Mouse (Mus musculus) cerebellum, adult 9-10 months (tissue): ENCODE data around the gene Kcnh7.

Source experiments
- DNase-seq: peaks from one replicate; pipeline ENCODE4 v3.0.0; 2022

Gene Kcnh7

DNA sequence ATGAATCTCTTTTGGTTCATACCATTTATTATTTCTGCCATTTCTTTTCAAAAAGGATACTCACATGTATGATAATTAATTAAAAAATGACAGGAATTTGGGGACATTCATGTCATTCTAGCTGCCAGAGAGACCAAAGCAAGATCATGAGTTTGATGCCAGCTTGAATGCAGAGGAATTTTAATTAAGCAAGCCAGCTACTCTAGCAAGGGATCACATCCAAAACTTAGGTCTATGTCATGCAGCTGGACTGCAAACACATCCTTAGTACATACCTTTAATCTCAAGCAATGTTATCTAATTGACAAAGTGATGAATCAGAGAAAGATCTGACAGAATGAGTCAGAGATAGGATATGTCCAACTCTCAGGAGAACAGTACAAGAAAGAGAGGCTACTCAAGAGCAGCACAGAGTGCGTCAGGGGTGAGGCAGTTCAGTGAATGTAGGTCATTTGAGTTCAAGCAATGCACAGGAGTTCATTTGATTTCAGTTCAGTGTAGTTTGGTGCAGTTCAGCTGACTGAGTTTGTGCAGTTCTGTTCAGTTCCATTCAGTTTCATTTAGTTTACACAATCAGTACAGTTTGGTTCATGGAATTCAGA is 248.7 kb downstream of the Kcnh7 start:
- no peak for DNase-seq

DNA sequence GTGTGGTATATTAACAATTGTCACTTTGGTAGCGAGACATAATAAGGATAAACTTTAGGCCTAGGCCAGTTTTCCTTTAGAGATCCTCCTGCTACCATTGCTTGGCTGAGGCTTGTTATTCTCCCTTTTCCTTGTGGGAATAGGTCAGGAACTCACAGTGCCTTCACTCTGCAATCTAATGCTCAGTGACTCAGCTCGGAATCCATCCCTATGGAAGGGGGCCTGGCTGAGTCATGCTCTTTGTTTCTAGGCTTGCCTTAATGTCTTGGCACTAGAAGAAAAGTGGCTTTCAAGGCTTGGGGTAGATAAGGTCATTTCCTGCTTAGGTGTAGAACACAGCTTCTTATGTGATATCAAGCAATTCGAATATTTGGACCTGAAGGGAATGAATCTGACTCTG is 255.6 kb downstream of the Kcnh7 start:
- DNase-seq, result no peak

DNA sequence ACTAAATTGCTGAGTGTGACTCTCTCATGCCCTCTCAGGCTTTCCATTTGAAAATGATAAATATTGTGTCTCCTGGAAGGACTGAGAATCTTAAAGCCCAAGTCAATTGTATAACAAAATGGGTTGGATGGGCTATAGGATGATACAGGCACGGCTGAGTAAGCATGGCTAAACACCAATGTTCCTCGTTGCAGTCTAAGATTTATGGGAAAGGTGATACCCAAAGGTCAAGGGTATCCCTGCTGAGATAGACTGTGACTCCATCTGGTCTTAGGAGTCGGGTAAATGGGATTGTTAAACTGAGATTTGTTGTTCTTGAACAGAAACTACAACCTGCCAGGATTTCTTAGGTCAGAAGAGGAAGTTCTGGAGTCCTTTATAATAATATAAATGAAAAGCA is 256.0 kb downstream of the Kcnh7 start:
- no peak for DNase-seq

DNA sequence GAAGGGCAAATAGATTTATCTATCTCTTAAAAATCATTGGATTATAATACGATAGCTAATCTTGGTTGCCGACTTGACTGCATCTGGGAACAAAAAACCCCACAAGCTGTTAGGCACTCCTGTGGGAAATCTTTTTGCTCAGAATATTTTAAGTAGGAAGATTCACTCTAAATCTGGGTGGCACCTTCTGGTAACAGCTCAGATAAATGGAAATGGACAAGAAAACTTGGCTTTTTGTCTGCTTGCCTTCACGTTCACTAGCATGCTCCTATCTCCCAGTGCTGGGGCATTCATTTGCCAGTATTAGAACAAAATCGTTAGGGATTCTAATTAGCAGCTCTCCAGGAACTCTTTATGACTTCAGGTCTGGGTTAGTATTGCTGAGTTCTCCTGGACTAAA is 260.3 kb downstream of the Kcnh7 start:
- no peak for DNase-seq

DNA sequence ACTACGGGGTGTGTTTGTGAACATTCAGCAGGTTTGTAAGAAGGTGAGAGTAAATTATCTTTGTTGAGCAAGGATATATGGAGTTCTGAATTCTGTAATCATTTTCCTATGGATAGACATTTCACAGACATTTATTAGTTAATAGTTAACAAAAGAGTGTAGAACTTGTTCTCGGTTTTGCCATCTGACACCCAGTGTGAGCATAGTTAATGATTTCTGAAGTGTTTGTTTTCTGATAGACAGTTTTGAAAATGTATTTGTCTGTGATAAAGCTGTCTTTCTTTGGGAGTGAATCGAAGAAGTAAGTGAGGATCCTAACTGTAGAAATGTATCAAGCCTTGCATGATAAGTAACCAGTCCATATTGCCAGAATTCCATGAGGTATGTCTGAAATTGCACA is 276.4 kb downstream of the Kcnh7 start:
- DNase-seq, result no peak

DNA sequence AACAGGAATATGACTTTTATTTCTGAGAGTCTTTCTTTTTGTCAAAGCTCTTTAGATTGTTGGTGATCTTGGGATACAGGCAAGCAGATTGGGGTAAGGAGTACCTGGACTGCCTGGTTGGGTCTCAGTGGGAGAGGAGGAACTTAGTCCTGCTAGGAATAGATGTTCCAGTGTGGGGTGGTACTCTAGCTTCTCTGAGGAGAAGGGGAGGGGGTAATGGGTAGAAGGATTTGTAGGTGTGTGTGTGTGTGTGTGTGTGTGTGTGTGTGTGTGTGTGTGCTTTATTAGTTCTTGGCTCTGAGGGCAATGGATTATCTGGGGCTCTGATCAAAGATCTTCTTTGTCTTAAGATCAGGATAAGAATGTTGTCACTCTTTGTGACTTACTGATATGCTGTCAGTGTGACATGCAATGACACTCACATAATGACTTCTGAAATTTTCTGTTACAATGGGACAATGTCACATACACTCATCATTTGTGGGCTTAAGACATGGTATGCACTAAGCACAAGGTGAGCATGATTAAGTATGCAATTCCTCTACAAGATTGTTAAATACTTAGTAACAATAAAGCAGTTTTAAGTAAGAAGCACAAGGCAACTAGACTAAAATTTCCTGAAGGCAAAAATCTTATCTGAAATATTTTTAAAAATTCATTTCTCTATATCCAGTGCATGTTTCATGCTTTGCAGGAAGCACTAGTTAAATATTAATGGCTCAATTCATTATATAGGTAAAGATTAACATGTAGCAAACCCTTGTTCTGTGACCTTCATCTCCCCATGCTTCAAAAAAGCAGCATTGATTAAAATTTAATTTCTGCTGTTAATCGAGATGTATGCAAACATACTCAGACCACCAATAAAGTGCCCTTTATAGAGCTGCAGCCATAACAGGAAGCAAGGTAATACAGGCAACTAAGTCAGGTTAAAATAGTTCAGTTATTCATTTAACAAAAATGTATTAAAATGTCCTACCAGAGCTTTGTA is 281.4 kb downstream of the Kcnh7 start:
- no peak for DNase-seq

DNA sequence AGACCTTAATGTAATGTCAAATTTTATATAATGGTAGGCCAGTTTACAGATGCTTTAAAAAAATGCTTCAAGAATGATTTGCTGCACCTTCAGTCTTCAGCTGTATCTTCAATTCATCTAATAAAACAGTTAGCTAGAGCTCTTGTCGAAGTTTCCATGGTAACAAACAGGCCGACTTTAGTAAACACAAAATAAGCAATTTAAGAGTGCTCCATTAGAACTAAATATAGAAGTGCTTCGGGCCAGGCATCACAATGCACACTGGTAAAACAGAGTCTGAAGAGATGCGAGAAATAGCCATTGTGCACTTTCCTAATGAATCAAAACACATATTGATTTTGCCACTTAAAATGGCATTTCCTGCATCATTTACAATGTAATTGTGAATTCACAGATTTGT is 305.3 kb downstream of the Kcnh7 start:
- DNase-seq, result no peak

DNA sequence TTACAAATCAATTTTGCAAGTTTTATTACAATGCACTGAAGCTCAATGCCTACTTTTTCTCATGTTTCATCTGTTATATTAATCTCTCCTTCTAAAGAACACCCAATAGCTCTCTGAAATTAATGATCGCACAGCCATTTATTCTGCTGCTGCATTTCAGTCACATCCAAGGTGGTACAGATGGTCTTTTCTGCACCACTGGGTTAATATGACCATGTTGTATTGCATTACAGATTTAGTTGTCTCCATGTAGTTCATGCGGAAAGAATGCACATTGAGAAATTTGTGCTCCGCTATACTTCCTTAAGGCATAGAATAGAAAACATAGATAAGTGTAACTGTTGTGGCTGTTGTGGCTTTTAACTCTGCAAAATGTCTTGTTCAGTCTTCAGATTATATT is 328.7 kb downstream of the Kcnh7 start:
- no peak for DNase-seq

DNA sequence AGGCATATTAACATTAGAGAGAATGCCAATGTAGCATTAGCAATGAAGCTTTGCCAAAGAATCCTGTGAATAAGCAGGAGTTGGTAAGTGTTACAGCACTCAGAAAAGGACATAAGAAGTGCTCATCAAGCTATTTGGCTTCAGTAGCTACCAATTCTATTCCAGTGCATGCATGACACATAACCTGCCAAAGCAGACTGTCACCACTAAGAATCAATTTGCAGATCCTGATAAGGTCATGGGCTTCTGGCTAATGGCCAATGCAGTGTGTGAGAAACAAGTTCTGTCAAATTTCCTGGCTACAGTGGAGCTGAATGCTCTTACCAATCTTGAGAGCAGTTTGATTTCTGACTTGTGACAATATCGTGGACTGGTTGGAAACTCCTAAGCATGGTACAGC is 341.5 kb downstream of the Kcnh7 start:
- DNase-seq, result no peak

DNA sequence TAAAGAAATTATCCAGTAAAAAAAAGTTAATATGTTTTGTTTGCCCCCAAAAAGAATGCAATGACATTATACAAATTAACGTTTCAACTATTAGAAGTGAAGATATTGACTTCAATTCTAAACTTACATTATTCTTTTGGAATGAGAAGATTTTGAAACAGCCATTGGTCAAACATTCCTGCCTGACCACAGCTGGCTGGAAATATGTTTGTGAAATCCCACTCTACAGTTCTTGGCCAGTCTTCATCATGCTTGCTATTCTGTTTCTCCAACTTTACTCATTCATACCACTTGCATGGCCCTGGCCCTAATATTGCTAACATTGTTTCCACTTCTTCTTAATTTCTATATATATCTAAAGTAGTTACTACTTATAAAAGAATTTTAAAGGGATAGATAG is 349.8 kb downstream of the Kcnh7 start:
- DNase-seq, result no peak

DNA sequence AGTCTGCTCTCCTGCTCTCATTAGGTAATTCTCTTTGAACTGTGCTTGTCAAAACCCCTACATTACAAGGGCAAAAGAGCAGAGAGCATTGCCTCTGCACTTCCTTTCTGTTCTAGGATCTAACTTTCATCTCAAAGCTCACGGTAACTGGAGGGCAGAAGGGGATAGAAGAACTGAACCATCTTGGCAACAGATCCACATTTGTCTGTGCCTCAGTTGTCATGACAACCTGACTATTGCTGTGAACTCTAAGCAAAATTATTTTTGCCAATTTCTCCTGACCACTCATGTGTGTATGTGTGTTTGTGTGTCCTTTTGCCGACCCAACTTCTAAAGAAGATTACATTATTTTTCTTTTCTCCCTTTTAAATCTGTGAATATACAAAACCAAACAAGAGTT is 364.9 kb downstream of the Kcnh7 start:
- no peak for DNase-seq

DNA sequence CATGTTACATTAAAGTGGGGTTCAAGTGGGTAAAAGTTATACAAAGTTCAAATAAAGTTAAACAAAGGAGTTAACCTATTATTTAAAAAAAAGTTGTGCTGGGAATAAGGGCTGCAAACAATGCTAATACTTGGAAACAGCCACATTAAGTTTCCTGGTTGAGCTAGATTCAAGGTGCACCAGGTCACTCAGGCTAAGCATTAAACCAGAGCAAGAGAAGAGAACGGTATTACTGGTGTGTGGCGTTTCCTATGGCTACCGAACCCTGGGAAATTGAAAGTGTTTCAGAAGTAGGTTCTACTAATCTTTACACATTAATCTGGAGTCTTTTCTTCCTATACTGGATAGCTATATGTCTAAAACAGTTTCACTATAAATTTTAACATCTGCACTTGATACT is 368.1 kb downstream of the Kcnh7 start:
- DNase-seq, result no peak

DNA sequence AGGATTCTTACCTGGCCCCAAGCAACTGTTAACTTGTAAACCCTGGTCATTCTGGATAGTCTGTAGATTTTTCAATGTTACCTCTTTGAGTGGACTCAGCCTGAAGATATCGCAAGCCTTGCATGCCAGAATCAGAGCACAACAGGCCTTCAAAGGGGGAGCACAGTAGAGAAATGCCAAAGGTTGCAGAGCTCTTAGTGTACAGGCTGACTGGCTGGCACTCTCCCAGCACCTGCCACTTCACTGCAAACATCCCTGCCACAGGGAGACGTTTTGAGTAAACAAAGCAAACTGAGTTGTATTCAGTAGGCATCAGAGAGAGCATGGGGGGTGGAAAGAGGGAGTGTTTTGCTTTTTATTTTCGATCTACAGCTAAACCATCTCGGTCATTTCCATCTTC is 375.3 kb downstream of the Kcnh7 start:
- no peak for DNase-seq

DNA sequence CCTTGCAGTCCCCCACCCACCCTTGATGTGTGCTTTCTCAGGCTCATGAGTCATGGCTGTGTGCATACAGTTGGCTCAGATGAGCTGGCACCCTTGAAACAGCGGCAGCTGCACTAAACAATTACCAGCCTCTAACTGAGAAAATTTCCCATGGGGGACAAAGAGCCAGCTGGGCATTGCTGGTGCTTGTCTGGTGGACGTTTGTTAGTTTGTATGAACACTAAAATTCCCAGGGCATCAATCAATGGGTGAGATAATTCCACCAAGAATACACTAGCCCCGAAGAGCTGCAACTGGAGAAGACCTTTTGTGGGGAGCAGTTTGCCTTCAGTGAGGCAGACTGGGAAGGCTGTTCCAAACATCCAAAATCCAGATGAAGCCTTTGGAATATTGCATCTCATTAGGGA is 376.6 kb downstream of the Kcnh7 start:
- no peak for DNase-seq

DNA sequence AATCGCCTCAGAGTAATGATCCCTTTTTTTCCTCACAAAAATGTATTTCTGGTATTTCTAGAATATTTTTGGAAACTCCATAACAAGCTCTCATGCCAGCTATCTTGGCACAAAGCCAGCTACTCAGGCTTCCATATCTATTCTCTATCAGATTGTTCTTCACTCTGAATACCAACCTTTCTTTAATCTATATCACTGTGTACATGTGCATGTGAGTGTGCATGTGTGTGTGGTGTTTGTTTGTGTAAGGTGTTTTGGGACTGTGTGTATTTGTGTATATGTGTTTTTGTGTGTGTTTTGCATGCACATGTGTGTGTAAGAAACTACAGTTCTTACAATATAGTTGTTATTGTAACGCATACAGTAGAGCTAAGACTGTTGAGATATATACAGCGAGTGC is 377.2 kb downstream of the Kcnh7 start:
- DNase-seq, result no peak

DNA sequence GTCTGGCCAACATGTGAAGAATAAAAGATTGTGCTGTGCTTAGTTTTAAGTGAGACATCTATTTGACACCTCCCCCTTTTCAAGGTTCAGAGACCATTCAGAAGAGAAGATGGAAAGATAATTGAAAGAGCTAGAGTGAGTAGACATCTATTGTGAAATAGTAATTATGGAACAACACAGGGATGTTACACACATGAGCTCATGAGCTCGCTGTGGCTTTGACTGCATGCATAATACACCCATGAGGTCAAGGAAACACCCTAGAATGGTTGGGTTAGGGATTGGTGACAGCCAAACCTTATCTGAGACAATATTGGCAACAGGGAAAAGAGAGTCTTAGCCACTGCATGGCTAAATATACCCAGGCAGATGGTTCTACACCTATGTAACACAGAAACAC is 380.1 kb downstream of the Kcnh7 start:
- DNase-seq, result no peak

DNA sequence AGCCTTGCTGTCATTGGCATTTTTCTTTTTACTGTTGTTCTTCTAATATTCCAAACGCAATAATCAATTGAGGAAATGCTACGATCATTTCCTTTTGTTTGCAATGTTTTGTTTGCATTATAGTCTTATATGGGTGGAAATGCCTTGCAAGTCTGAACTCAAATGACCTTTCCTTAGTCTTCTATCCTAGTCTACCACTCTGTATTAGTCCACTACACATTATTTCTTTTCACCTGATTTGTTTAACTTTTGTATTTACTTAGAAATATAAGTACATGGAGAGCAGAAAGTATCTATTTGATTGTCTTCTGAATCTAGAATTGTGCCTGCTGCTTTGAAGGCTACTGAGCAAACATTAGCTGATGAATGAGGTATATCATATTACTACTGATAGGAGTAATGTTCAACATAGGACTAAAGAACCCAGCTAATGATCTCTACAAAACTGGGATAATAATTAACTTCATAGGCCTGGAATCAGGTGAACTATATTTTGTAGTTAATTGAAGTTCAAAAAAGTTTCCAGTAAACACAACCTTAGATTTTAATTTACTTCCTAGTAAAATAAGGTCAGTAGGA is 399.5 kb downstream of the Kcnh7 start:
- no peak for DNase-seq

DNA sequence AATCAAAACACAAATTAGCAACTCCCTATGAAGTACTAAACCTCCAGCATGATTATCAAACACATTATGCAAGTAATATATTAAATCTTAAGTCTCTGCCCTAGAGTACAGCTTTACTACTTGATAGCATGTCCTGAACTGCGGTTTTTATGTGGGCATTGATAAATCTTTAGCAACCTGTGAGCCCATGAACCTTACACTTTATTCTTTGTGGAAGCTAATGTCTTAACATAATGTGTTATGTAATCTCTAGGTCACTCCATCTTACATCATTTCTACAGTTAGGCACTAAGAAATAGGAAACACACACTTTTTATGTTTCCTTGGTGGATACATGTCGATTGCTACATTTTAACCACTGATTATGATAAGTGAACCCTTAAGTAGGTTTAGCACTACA is 437.8 kb downstream of the Kcnh7 start:
- DNase-seq, result no peak

DNA sequence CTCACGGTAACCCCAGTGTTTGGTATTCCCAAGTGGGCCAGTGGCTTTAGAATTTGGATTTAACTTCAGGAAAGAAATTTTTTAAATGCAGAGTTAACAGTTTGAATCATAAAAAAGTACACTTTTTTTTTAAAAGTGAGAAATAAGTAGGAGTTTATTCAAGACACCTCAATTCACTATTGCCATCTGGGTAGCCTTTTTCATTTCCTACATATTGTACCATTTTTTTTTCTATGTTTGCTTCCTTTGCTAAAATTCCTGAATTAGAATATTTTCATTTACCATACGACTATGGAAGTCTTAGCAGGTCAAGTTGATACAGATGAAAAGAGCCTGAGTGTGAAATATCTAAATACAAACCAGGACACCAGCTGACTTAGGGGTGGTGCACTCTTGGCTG is 441.0 kb downstream of the Kcnh7 start:
- DNase-seq, result no peak

DNA sequence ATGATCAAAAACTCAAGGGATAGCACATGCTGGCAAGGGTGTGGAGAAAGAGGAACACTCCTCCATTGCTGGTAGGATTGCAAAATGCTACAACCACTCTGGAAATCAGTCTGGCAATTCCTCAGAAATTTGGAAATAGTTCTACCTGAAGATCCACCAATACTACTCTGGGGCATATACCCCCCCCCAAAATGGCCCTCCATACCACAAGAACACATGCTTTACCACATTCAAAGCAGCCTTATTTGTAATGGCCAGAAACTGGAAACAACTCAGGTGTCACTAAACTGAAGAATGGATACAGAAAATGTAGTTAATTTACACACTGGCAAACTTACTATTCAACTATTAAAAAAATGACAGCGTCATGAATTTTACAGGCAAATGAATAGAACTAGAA is 453.4 kb downstream of the Kcnh7 start:
- no peak for DNase-seq

DNA sequence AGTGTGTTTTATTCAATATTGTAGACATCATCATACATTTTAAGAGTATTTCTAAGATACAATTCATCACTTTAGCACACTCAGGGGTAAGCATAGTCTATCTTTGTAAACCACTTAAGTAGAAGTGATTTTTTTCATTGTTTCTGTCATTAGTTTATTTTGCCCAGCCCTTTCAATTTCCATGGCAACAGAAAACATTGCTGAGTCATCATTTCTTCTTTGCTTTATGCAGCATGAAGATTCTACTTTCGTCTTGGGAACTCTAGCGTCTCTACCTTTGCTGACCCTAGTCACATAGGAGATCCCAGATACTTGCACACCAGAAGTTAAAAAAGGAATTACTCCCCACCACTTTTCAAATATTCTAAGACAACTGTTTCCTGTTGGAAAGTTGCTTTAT is 456.4 kb downstream of the Kcnh7 start:
- DNase-seq, result no peak

DNA sequence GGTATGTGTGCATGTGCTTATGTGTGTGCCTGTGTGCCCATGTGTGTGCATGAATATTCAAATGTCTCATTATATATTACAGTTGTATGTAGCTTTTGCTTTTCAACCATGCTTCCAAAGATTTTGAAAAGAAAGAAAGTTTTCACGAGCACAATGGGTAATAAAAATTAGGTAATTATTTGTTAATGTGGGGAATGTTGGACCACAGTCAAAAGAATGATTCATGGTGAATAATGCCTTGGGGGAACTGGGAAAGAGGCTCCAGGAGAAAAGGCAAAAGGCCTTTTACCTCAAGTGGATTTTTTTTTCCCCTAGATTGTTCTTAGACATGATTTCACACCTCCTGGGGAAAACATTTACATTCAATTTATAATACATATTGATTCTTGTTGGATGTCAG is 458.1 kb downstream of the Kcnh7 start:
- no peak for DNase-seq

DNA sequence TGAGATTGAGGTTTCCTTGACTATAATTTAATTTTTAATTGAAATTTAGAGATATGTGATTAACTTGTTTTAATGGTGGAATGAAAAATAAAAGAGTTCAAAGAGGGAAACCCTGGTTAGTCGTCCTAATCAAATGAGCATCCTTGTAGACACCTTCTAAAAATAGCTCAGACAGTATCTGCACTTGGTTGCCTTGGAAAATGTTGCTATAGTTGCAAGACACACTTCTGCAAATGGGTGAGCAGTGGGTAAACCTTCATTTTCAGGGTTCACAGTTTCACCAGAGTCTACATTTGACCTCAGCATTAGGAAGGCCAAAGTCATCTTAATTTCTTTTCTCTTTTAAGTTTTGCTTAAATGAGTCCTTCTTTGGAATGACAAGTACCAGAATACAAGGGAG is 465.7 kb downstream of the Kcnh7 start:
- no peak for DNase-seq

DNA sequence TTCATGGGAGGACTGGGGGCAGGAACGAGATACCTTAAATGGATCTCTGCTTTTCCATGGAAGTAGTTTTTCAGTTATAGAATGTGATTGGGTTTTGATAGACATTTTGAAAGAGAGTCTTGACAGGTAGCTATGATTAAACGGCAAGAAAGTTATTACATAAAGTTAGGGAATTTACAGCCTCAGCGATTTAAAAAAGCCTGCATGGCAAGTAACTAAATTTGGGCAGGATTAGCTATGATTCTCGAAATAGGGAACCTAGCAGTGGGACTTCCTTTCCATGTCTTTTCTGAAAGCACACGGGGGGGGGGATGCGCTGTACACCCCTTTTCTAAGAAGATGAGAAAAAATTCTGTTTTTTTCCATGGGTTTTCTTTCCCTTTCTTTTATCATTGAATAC is 466.8 kb downstream of the Kcnh7 start:
- no peak for DNase-seq
